Mouse (Mus musculus) bone marrow macrophage, adult 2 months (primary cell): Measurements from ENCODE around the gene Kcnk10.

Experiments used
- CTCF ChIP-seq: IDR thresholded peaks from 2 replicates; pipeline ENCODE4 v1.5.1; 2012; ENCODE audit warnings: low read depth, mild to moderate bottlenecking, low read length, moderate library complexity
- POLR2A ChIP-seq: IDR thresholded peaks from 2 replicates; pipeline ENCODE4 v1.6.1; 2012; ENCODE audit warnings: mild to moderate bottlenecking, low read depth, low read length, borderline replicate concordance

DNA sequence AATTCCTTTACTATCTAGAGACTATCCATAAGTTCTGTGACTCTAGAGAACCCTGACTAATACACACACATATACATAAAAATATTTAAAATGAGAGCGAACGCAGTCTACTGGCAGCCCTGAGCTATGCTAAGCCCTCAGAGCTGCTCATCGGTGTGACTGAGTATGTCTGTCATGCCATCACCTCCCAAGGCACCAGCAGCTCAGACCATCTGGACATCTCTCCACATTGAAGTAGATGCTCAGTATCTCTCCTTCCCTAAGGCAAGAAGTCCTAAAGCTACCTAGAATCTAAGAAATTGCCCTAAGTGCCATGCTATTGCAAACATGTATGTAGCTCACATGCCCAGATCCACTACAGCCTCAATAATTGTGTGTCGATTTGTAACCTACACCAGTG lies 110.3 kb downstream of the Kcnk10 start:
- TF ChIP-seq CTCF: no peak
- TF ChIP-seq POLR2A: no peak
